Mouse (Mus musculus) gastrocnemius, postnatal 36 days (tissue): ENCODE results near the gene Aars2. TPM values are rescaled to one million over a fixed set of nuclear protein-coding genes. Genes with fewer than 3 reads are reported as not detected.

ENCODE experiments used
- DNase-seq, 2 experiments: peaks; one replicate each; pipeline ENCODE4 v3.0.0; 2022
- intact Hi-C: fragments of 180-260 bp; cut with DNase I; formaldehyde crosslinking; loops from one replicate; pipeline ENCODE4 v1.15.1; 2025
- long read RNA-seq, 2 experiments: library from polyadenylated mRNA; stranded (forward); transcript quantifications; one replicate each; pipeline ENCODE4 v2.0.0; 2021
- total RNA-seq, 2 experiments: library from RNA; stranded (reverse); gene quantifications; 2 replicates each; pipeline ENCODE4 v1.2.3; 2021

Aars2 gene
- total RNA-seq, result 10 to 100 TPM; 13.7 to 14.9 TPM
- long read RNA-seq, experiment 1, transcript Aars2-201 (22 exons, 3,349 nt), result major isoform, 12 of 30 reads
- long read RNA-seq, experiment 1, partial matches to known transcripts, result 18 of 30 reads
- long read RNA-seq, experiment 1, other reads (novel, unspliced or antisense), result 0 of 30 reads
- long read RNA-seq, experiment 2, transcript Aars2-201 (22 exons, 3,349 nt), result major isoform, 13 of 27 reads
- long read RNA-seq, experiment 2, partial matches to known transcripts, result 13 of 27 reads
- long read RNA-seq, experiment 2, other reads (novel, unspliced or antisense), result 1 of 27 reads

GRCm38 (mm10) chr17:45506700-45507189, at the start of gene Aars2:
Aars2 (plus strand) TSS chr17:45506841.
- peak; percentile 92 for DNase-seq
- intact Hi-C loops, result no loop called here

- intact Hi-C loops, result no loop called here
- no peak for DNase-seq
Observed at GRCm38 (mm10) chr17:45457487-45457886, 49.2 kb upstream of the Aars2 start.

- intact Hi-C loops, result no loop called here
- DNase-seq, result no peak
Observed at GRCm38 (mm10) chr17:45458516-45458915, 48.1 kb upstream of the Aars2 start.

- intact Hi-C loops, result no loop called here
Observed at GRCm38 (mm10) chr17:45459062-45459461, 47.6 kb upstream of the Aars2 start.

GRCm38 (mm10) chr17:45462506-45462905, 44.1 kb upstream of the Aars2 start:
- intact Hi-C loops, result no loop called here
- DNase-seq, result no peak

More at GRCm38 (mm10) chr17:45459062-45459461, 47.6 kb upstream of the Aars2 start:
- no peak for DNase-seq

- DNase-seq, result no peak
- intact Hi-C loops, result no loop called here
Observed at GRCm38 (mm10) chr17:45464255-45464654, 42.4 kb upstream of the Aars2 start.

- intact Hi-C loops, result no loop called here
- DNase-seq, result no peak
Observed at GRCm38 (mm10) chr17:45466701-45467100, 39.9 kb upstream of the Aars2 start.

GRCm38 (mm10) chr17:45468302-45468701, 38.3 kb upstream of the Aars2 start:
- intact Hi-C loops, result no loop called here
- no peak for DNase-seq

GRCm38 (mm10) chr17:45470726-45471125, 35.9 kb upstream of the Aars2 start:
- intact Hi-C loops, result no loop called here
- DNase-seq, result no peak

- intact Hi-C loops, result no loop called here
- DNase-seq, result no peak
Observed at GRCm38 (mm10) chr17:45473667-45474066, 33.0 kb upstream of the Aars2 start.

GRCm38 (mm10) chr17:45474146-45474545, 32.5 kb upstream of the Aars2 start:
- intact Hi-C loops, result no loop called here
- DNase-seq, result no peak

GRCm38 (mm10) chr17:45474669-45475465, 31.8 kb upstream of the Aars2 start, which contains the start of gene Spats1:
Spats1 (minus strand) TSS chr17:45475415.
- DNase-seq, result peak; percentile 11 to 16
- intact Hi-C loops, result no loop called here

GRCm38 (mm10) chr17:45478234-45478825, 28.3 kb upstream of the Aars2 start:
- peak; percentile 66 to 68 for DNase-seq
- intact Hi-C loops, result loop anchor here (2.0 kb wide), 1 partner anchor 72 kb away; no protein-coding TSS in a partner anchor

GRCm38 (mm10) chr17:45480429-45480828, 26.2 kb upstream of the Aars2 start:
- DNase-seq, result no peak
- intact Hi-C loops, result no loop called here

GRCm38 (mm10) chr17:45485581-45485980, 21.1 kb upstream of the Aars2 start:
- intact Hi-C loops, result no loop called here

GRCm38 (mm10) chr17:45487216-45487615, 19.4 kb upstream of the Aars2 start:
- intact Hi-C loops, result no loop called here
- DNase-seq, result no peak

More at GRCm38 (mm10) chr17:45485581-45485980, 21.1 kb upstream of the Aars2 start:
- no peak for DNase-seq

GRCm38 (mm10) chr17:45488321-45489254, 18.1 kb upstream of the Aars2 start:
- intact Hi-C loops, result no loop called here
- no peak for DNase-seq

GRCm38 (mm10) chr17:45489736-45490135, 16.9 kb upstream of the Aars2 start:
- no peak for DNase-seq

GRCm38 (mm10) chr17:45490532-45491154, 16.0 kb upstream of the Aars2 start:
- intact Hi-C loops, result no loop called here
- DNase-seq, result no peak

More at GRCm38 (mm10) chr17:45489736-45490135, 16.9 kb upstream of the Aars2 start:
- intact Hi-C loops, result no loop called here
